Mouse (Mus musculus): Measurements from ENCODE around the gene Ssbp4. TPM values are rescaled to one million over a fixed set of nuclear protein-coding genes. Genes with fewer than 3 reads are reported as not detected.
A peak's percentile ranks its signal among the peaks of the same experiment; 100 is the strongest.

The Ssbp4 gene
- polyA plus RNA-seq, 1 experiment from 2014 or later, result 32.5 TPM

DNA sequence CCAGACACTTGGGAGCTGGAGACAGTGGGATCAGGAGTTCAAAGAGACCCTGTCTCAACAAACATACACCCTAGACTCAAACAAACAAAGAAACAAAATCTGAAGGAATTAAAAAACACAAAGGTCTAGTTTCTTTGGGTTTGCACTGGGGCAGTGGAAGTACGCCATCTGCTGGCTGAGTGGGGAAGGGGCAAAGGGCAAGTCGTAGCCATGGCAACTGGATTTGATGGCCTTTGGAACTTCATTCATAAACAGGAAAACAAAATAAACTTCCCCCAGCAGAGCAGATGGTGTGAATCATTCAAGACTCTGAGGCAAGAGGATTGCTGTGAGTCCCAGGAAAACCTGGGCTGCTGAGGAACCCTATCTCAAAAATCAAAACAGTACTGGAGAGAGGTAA, 44.6 kb upstream of the Ssbp4 start:
- Histone ChIP-seq H3K9me3 (ENCODE audit: low read length) (no peaks in the 10 kb centered on the region), H3K27me3 (ENCODE audit: insufficient read depth, low read length) (no peaks in the 10 kb centered on the region), H3K9ac (replicated peaks) (no peak overlapping the region), H3K27ac (ENCODE audit: low read depth) (no peak overlapping the region), H3K4me3 (ENCODE audit: low read depth, low read length) (no peak overlapping the region), H3K4me2 (ENCODE audit: low read depth, low read length) (no peak overlapping the region), H3K36me3 (replicated peaks; ENCODE audit: insufficient read depth, low read length) (peaks cover 40% of the 10 kb centered on the region), H3K4me1 (ENCODE audit: insufficient read depth) (peaks cover 32% of the 10 kb centered on the region)
- peak; percentile 94 for TF ChIP-seq CTCF (IDR thresholded peaks at IDR 0.05; ENCODE audit: low read depth)
- no peak for TF ChIP-seq EP300 (IDR thresholded peaks at IDR 0.05; ENCODE audit: low read depth)
- ATAC-seq, result peak; percentile 44
- whole genome bisulfite sequencing (ENCODE audit: insufficient replicate concordance), result 31% methylated on average over 2 of the region's 2 CpGs
- peak; percentile 81 for DNase-seq

DNA sequence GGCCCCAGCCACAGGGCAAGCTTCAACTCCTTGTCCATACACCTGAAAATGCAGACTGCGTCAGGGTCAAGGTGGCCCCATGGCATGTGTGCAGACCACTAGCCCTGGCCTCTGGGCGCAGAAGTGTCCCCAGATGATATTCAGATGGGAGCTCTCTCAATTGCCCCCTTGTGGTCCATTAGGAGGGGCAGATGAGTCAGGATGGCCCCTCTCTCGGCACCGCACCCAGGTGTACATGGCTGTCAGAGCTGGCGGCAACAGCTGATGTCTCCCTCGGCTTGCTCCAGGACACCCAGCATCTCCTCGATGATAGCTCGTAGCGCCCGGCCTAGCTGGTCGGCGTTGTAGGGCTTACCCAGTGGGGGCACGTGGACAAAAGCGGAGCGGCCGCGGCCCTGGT, 41.7 kb upstream of the Ssbp4 start:
- peak overlapping the region; percentile 30; the same call in 1 of the 2 replicates for H3K9ac ChIP-seq (replicated peaks)

DNA sequence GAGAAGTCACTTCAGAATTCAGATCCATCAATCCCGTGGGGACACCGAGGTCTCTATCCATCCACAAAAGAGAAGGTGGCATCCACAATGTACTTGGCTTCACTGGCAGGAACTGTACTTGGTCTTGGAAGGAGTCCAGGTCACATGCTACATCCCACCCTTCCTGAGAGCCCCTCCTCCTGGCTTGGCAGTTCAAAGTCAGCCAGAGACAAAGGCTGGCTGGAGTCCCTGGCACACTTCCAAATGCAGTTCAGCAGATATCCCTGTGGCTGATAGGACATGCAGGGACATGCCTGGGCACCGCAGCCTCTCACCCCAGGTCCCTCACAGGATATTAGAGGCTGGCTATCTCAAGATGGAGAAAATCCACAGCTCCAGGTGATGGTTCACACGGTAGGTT, 40.7 kb upstream of the Ssbp4 start:
- Histone ChIP-seq H3K27ac (ENCODE audit: low read depth) (peak overlapping the region; percentile 75), H3K4me3 (ENCODE audit: low read depth, low read length) (no peak overlapping the region), H3K27me3 (ENCODE audit: insufficient read depth, low read length) (no peaks in the 10 kb centered on the region), H3K9ac (replicated peaks) (peak overlapping the region; percentile 30; the same call in 1 of the 2 replicates), H3K36me3 (replicated peaks; ENCODE audit: insufficient read depth, low read length) (peaks cover 28% of the 10 kb centered on the region), H3K4me1 (ENCODE audit: insufficient read depth) (peaks cover 50% of the 10 kb centered on the region), H3K4me2 (ENCODE audit: low read depth, low read length) (no peak overlapping the region), H3K9me3 (ENCODE audit: low read length) (no peaks in the 10 kb centered on the region)
- 51% methylated on average over 4 of the region's 4 CpGs for WGBS (ENCODE audit: insufficient replicate concordance)
- 0 out of 2 replicates have a peak, but pooled peaks have one; percentile 47 for TF ChIP-seq EP300 (IDR thresholded peaks at IDR 0.05; ENCODE audit: low read depth)
- no peak for TF ChIP-seq CTCF (IDR thresholded peaks at IDR 0.05; ENCODE audit: low read depth)
- DNase-seq, result peak; percentile 82
- peak; percentile 51 for ATAC-seq

More for the DNA sequence above, 41.7 kb upstream of the Ssbp4 start:
- Histone ChIP-seq H3K27ac (ENCODE audit: low read depth) (no peak overlapping the region), H3K36me3 (replicated peaks; ENCODE audit: insufficient read depth, low read length) (peaks cover 33% of the 10 kb centered on the region), H3K4me3 (ENCODE audit: low read depth, low read length) (no peak overlapping the region), H3K4me1 (ENCODE audit: insufficient read depth) (peaks cover 50% of the 10 kb centered on the region), H3K27me3 (ENCODE audit: insufficient read depth, low read length) (no peaks in the 10 kb centered on the region), H3K4me2 (ENCODE audit: low read depth, low read length) (no peak overlapping the region), H3K9me3 (ENCODE audit: low read length) (no peaks in the 10 kb centered on the region)
- ATAC-seq, result no peak
- no peak for DNase-seq
- WGBS (ENCODE audit: insufficient replicate concordance), result 95% methylated on average over 17 of the region's 17 CpGs
- TF ChIP-seq EP300 (IDR thresholded peaks at IDR 0.05; ENCODE audit: low read depth) (no peak), CTCF (IDR thresholded peaks at IDR 0.05; ENCODE audit: low read depth) (no peak)

DNA sequence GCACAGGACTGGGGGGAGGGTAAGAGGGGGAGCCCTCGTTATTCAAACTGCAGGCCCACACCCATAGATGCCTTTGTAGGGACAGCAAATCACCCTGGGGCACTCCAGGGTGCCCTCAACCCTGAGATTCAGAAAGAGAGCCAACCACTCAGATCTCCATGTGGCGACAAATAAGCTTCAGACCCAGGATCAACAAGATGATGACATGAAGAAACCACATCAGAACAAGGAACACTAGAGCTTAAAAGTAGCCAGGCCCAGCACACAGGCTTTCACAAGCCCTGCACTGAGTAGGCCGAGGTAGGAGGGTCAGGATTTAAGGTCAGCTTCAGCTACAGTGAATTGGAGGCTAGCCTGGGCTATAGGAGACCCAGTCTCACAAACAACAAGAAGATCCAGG, 40.2 kb upstream of the Ssbp4 start:
- ATAC-seq (no peak), DNase-seq (no peak)
- no peak overlapping the region for H3K9ac ChIP-seq (replicated peaks)
- no peaks in the 10 kb centered on the region for H3K27me3 ChIP-seq (ENCODE audit: insufficient read depth, low read length)
- H3K27ac ChIP-seq (ENCODE audit: low read depth), result peak overlapping the region; percentile 75
- no peaks in the 10 kb centered on the region for H3K9me3 ChIP-seq (ENCODE audit: low read length)
- peaks cover 48% of the 10 kb centered on the region for H3K4me1 ChIP-seq (ENCODE audit: insufficient read depth)
- no peak for TF ChIP-seq CTCF (IDR thresholded peaks at IDR 0.05; ENCODE audit: low read depth)
- no peak for TF ChIP-seq EP300 (IDR thresholded peaks at IDR 0.05; ENCODE audit: low read depth)
- WGBS (ENCODE audit: insufficient replicate concordance), result 57% methylated on average over 3 of the region's 3 CpGs
- H3K36me3 ChIP-seq (replicated peaks; ENCODE audit: insufficient read depth, low read length), result peaks cover 25% of the 10 kb centered on the region
- no peak overlapping the region for H3K4me3 ChIP-seq (ENCODE audit: low read depth, low read length)
- no peak overlapping the region for H3K4me2 ChIP-seq (ENCODE audit: low read depth, low read length)

DNA sequence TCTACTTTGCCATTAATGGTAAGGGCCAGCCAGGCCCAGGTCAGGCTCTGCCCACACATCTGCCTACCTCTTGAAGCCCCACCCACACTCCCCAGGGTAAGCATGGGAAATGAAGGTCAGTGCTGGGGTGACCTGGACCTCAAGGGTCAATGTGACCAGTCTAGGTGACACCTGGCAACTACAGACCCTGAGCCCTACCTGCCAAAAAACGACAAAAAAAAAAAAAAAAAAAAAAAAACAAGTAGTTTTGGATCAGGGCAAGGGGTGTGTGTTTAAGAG, 39.4 kb upstream of the Ssbp4 start:
- Histone ChIP-seq H3K4me1 (ENCODE audit: insufficient read depth) (peaks cover 44% of the 10 kb centered on the region), H3K9ac (replicated peaks) (no peak overlapping the region), H3K27ac (ENCODE audit: low read depth) (peak overlapping the region; percentile 75), H3K27me3 (ENCODE audit: insufficient read depth, low read length) (no peaks in the 10 kb centered on the region), H3K9me3 (ENCODE audit: low read length) (no peaks in the 10 kb centered on the region), H3K4me3 (ENCODE audit: low read depth, low read length) (no peak overlapping the region), H3K4me2 (ENCODE audit: low read depth, low read length) (no peak overlapping the region), H3K36me3 (replicated peaks; ENCODE audit: insufficient read depth, low read length) (peaks cover 25% of the 10 kb centered on the region)
- peak; percentile 59 for ATAC-seq
- no peak for TF ChIP-seq EP300 (IDR thresholded peaks at IDR 0.05; ENCODE audit: low read depth)
- TF ChIP-seq CTCF (IDR thresholded peaks at IDR 0.05; ENCODE audit: low read depth), result no peak
- WGBS (ENCODE audit: insufficient replicate concordance), result 20% methylated on average over 1 of the region's 1 CpGs
- no peak for DNase-seq

DNA sequence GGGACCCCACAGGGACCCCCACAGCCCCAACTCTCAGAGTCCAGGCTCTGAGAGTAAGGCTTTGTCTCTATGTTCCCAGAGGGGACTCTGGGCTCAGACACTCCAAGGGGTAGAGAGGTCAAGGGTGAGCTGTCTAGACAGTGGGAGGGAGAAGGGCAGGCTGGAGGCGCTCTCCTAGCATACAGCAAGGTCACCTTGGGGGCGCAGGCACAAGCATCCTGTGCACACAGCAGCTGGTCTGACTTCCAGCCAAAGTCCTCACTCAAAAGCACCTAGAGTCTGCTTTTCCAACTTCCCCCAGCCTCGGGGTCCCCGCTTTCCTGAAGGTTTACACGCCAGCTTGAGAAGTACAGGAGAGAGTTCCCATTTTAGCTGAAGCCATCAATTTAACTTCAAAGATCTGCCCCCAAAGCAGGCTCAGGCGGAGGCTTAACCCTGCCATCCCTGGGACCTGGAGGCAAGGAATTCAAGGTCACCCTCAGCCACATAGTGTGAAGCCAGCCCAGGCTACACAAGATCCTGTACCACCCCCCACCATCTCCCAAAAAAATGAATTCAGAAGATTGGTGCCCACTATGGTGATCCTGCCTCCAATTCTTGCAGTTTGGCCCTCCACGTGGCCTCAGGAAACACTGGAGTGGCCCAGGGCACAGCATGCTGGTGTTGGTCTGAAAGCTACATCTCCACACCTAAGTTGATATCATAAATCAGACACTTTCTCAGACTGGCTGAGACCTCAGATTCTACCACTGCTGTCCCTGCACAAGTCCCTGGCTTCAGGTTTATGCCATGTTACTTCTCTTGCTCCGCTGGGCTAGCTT, 38.9 kb upstream of the Ssbp4 start:
- no peak for TF ChIP-seq EP300 (IDR thresholded peaks at IDR 0.05; ENCODE audit: low read depth)
- TF ChIP-seq CTCF (IDR thresholded peaks at IDR 0.05; ENCODE audit: low read depth), result no peak
- Histone ChIP-seq H3K4me1 (ENCODE audit: insufficient read depth) (peaks cover 44% of the 10 kb centered on the region), H3K4me3 (ENCODE audit: low read depth, low read length) (no peak overlapping the region), H3K36me3 (replicated peaks; ENCODE audit: insufficient read depth, low read length) (peaks cover 25% of the 10 kb centered on the region), H3K27ac (ENCODE audit: low read depth) (peak overlapping the region; percentile 75), H3K4me2 (ENCODE audit: low read depth, low read length) (no peak overlapping the region), H3K9me3 (ENCODE audit: low read length) (no peaks in the 10 kb centered on the region), H3K27me3 (ENCODE audit: insufficient read depth, low read length) (no peaks in the 10 kb centered on the region), H3K9ac (replicated peaks) (no peak overlapping the region; the same call in none of the 2 replicates)
- ATAC-seq, result 0 out of 2 replicates have a peak, but pooled peaks have one; percentile 8
- 55% methylated on average over 8 of the region's 8 CpGs for WGBS (ENCODE audit: insufficient replicate concordance)
- no peak for DNase-seq
